8 mouse cellular contexts compared by ENCODE assay signal in the genomic region with DNA sequence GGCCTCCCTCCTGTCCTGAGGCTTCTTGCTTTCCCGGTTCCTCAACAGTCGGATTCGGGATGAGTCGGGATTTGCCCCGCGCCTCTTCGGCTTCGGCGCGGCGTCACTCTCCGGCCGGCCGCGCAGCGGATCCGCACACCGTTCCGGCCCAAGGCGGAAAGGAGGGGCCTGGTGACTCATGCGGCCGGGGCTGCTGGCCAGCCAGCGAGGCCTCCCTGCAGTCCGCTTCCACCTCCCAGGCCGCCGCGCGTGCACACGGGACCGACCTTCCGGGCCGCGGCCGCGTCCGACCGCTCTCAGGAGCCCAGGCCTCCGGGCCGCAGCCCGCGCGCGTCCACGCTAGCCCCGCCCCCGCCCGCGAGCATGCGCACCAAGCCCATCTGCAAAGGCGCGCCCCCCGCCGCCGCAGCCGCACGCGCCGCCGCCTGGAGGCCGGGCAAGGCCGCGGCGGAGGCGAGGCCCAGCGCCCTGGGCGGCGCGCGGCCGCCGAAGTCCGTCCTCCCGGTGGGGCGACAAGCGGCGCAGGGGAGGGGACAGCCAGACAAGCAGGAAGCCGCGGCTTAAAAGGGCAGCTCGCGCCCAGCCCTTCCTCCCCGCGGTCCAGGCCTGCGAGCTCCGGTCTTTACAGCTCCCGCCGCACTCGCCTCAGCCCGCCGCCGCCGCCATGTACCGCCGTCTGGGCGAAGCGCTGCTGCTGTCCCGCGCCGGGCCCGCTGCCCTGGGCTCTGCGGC. TPM values are rescaled to one million over a fixed set of nuclear protein-coding genes. Genes with fewer than 3 reads are reported as not detected.
DNase-seq lines count a peak whose midpoint lies in the region; ATAC-seq and TF ChIP-seq lines count a peak whose summit lies in the region.

Gene Shld2 (minus strand): TSS at position 260 of the 732 bp plus-strand sequence.
Gene Glud1 (plus strand): TSS at position 494 of the 732 bp plus-strand sequence.

- H3K4me3 ChIP-seq in hindbrain, embryonic 15.5 days, result peak within 1 kb of the TSS; percentile 99

- H3K9me3 ChIP-seq in hindbrain, embryonic 15.5 days, result no peaks in the 10 kb centered on the region

- peak within 1 kb of the TSS; percentile 88 for H3K4me2 ChIP-seq in hindbrain, embryonic 15.5 days

- H3K4me1 ChIP-seq in hindbrain, embryonic 15.5 days (replicated peaks), result peaks cover 43% of the 10 kb centered on the region

- no peaks in the 10 kb centered on the region for H3K36me3 ChIP-seq in hindbrain, embryonic 15.5 days

- CTCF ChIA-PET in Patski (lab: Charles Lee), result interaction anchor here (1.1 kb wide), 1 partner anchor 19 kb away, joined by 3 read pairs; no protein-coding TSS in a partner anchor

- ATAC-seq in Patski, result peak; percentile 90
- peak; percentile 95 for ATAC-seq in hindbrain, embryonic 15.5 days (ENCODE audit: low FRiP score, low read depth)

- under 1% methylated on average over 91 of the region's 100 CpGs for WGBS in hindbrain, embryonic 15.5 days

- H3K27me3 ChIP-seq in Patski, result no peaks in the 10 kb centered on the region
- no peaks in the 10 kb centered on the region for H3K27me3 ChIP-seq in hindbrain, embryonic 15.5 days

- POLR2A ChIA-PET in Patski (lab: Charles Lee), result interaction anchor here (1.3 kb wide), 1 partner anchor 10 kb away, joined by 3 read pairs; no protein-coding TSS in a partner anchor

- DNase-seq in Patski (ENCODE audit: low read depth, low spot score), result peak; percentile 60
- DNase-seq in cerebellum, postnatal 25 days, result peak; percentile 98 to 99
- peak; percentile 90 to 91 for DNase-seq in frontal cortex, postnatal 36 days (ENCODE audit: low spot score in 2 of 2)
- DNase-seq in left cerebral cortex, adult 11 months (ENCODE audit: low spot score), result peak; percentile 90
- DNase-seq in lung, postnatal 4 days, result peak; percentile 98 to 99
- peak; percentile 91 for DNase-seq in retina, postnatal 7 days (ENCODE audit: low read depth, low spot score)
- peak; percentile 96 for DNase-seq in urinary bladder, adult 2 months (ENCODE audit: low spot score)

- TF ChIP-seq CTCF in Patski (IDR thresholded peaks at IDR 0.05), result no peak

- peak within 1 kb of the TSS; percentile 91 for H3K9ac ChIP-seq in hindbrain, embryonic 15.5 days

- peak within 1 kb of the TSS; percentile 94 for H3K27ac ChIP-seq in hindbrain, embryonic 15.5 days (replicated peaks)

- in situ Hi-C loops in Patski (cut with MboI; ENCODE audit: low pct_unique_long_range_greater_than_20kb), result no loop called here

RNA-seq across cellular contexts. Expression of gene Shld2, which starts in this region (rescaled TPM):
- polyA plus RNA-seq in Patski (2021), result 7.0 TPM
- 5.9 and 7.1 TPM in 2 replicates for polyA plus RNA-seq in hindbrain, embryonic 15.5 days (2015; fragmentation: Nextera tagmentation; extraction: Ambion mirVana)
- polyA plus RNA-seq in urinary bladder, adult 2 months (2012; rRNA removed), result 3.9 and 5.0 TPM in 2 replicates

RNA-seq across cellular contexts. Expression of gene Glud1, which starts in this region (rescaled TPM):
- 263 TPM for polyA plus RNA-seq in Patski (2021)
- polyA plus RNA-seq in hindbrain, embryonic 15.5 days (2015; fragmentation: Nextera tagmentation; extraction: Ambion mirVana), result 114 and 116 TPM in 2 replicates
- polyA plus RNA-seq in urinary bladder, adult 2 months (2012; rRNA removed), result 115 and 123 TPM in 2 replicates

Comparison
In these comparisons a context has a peak if more than half of its experiments do, and no peak if none do; other contexts are left out.
1. Peak in every context shown above with its lines: DNase-seq, ATAC-seq, H3K4me3 ChIP-seq and H3K27ac ChIP-seq.